Mouse (Mus musculus) limb, embryonic 11.5 days (tissue): ENCODE results near the gene Nmrk2. TPM values are rescaled to one million over a fixed set of nuclear protein-coding genes. Genes with fewer than 3 reads are reported as not detected.

Source experiments
- ATAC-seq: fragments of 200-750 bp; cut with Nextera tagmentation; 2 replicates; pipeline ENCODE4 v1.8.0; 2017; ENCODE audit warnings: low read depth; ENCODE audit not compliant: insufficient number of reproducible peaks, low FRiP score, low TSS enrichment
- DNase-seq: peaks from one replicate; pipeline ENCODE4 v3.0.0-alpha.2; 2015; ENCODE audit warnings: low spot score
- H3K27ac ChIP-seq: fragments of 300-500 bp; sonication (generic); replicated peaks from 2 replicates; pipeline ENCODE4 v1.5.1; 2014; ENCODE audit warnings: low read depth, mild to moderate bottlenecking, low read length
- H3K27me3 ChIP-seq: fragments of 300-500 bp; sonication (generic); 2 replicates; pipeline ENCODE4 v1.6.1; 2014; ENCODE audit warnings: mild to moderate bottlenecking, low read length, mixed read lengths; ENCODE audit not compliant: control insufficient read depth, insufficient read depth
- H3K36me3 ChIP-seq: fragments of 300-500 bp; sonication (generic); 2 replicates; pipeline ENCODE4 v1.6.1; 2014; ENCODE audit warnings: mild to moderate bottlenecking, low read length, moderate library complexity, mixed read lengths; ENCODE audit not compliant: control insufficient read depth, insufficient read depth
- H3K4me1 ChIP-seq: fragments of 300-500 bp; sonication (generic); 2 replicates; pipeline ENCODE4 v1.6.1; 2014; ENCODE audit warnings: low read length, mixed read lengths; ENCODE audit not compliant: control insufficient read depth, insufficient read depth
- H3K4me2 ChIP-seq: fragments of 300-500 bp; sonication (generic); 2 replicates; pipeline ENCODE4 v1.6.1; 2014; ENCODE audit warnings: low read depth, mild to moderate bottlenecking, moderate library complexity; ENCODE audit not compliant: severe bottlenecking
- H3K4me3 ChIP-seq: fragments of 300-500 bp; sonication (generic); 2 replicates; pipeline ENCODE4 v1.5.1; 2014; ENCODE audit warnings: low read depth, low read length
- H3K9ac ChIP-seq: fragments of 300-500 bp; sonication (generic); 2 replicates; pipeline ENCODE4 v1.6.1; 2014; ENCODE audit warnings: mild to moderate bottlenecking, low read length
- H3K9me3 ChIP-seq: fragments of 300-500 bp; sonication (generic); 2 replicates; pipeline ENCODE4 v1.6.1; 2016; ENCODE audit warnings: low read length; ENCODE audit not compliant: control insufficient read depth
- WGBS: fragments of 180-500 bp; shearing (Covaris S2); extraction: QIAGEN DNeasy Blood & Tissue Kit; methylation state at CpG from one replicate; pipeline ENCODE4 v1.1.7; 2014; 5-methylcytosine and 5-hydroxymethylcytosine counted together
- polyA plus RNA-seq: library from polyadenylated mRNA; unstranded; fragments of >200 nt; fragmentation: Nextera tagmentation; extraction: Ambion mirVana; gene quantifications from 2 replicates; pipeline ENCODE4 v1.2.1, GENCODE M21; 2014

Nmrk2 gene
- polyA plus RNA-seq, 1 experiment from 2014 or later: 0.08 TPM

- Histone ChIP-seq H3K27ac (no peak overlapping the region), H3K4me3 (no peak overlapping the region), H3K4me2 (no peak overlapping the region), H3K4me1 (no peaks in the 10 kb centered on the region), H3K27me3 (no peaks in the 10 kb centered on the region), H3K9me3 (no peaks in the 10 kb centered on the region), H3K9ac (no peak overlapping the region), H3K36me3 (peaks cover 52% of the 10 kb centered on the region)
- DNase-seq (no peak), ATAC-seq (no peak)
- 85% methylated on average over 6 of the region's 6 CpGs for WGBS
These were observed 47.1 kb downstream of the Nmrk2 start for GRCm38 (mm10) chr10:81154736-81155135.

- no peak overlapping the region for H3K4me3 ChIP-seq
- H3K27ac ChIP-seq: no peak overlapping the region
- no peak for DNase-seq
- H3K27me3 ChIP-seq: no peaks in the 10 kb centered on the region
- ATAC-seq: no peak
- no peaks in the 10 kb centered on the region for H3K9me3 ChIP-seq
- no peak overlapping the region for H3K9ac ChIP-seq
- no peak overlapping the region for H3K4me2 ChIP-seq
- 90% methylated on average over 12 of the region's 12 CpGs for whole genome bisulfite sequencing
- peaks cover 53% of the 10 kb centered on the region for H3K36me3 ChIP-seq
- no peaks in the 10 kb centered on the region for H3K4me1 ChIP-seq
These were observed 47.5 kb downstream of the Nmrk2 start for GRCm38 (mm10) chr10:81154313-81154712.

- 81% methylated on average over 12 of the region's 12 CpGs for WGBS
- Histone ChIP-seq H3K4me1 (no peaks in the 10 kb centered on the region), H3K4me3 (no peak overlapping the region), H3K27me3 (no peaks in the 10 kb centered on the region), H3K27ac (no peak overlapping the region), H3K4me2 (no peak overlapping the region), H3K9ac (no peak overlapping the region), H3K9me3 (no peaks in the 10 kb centered on the region), H3K36me3 (peaks cover 55% of the 10 kb centered on the region)
- ATAC-seq (no peak), DNase-seq (no peak)
These were observed 49.2 kb downstream of the Nmrk2 start for GRCm38 (mm10) chr10:81152609-81153008.

GRCm38 (mm10) chr10:81151261-81151660 lies 50.6 kb downstream of the Nmrk2 start:
- ATAC-seq (no peak), DNase-seq (no peak)
- H3K9ac ChIP-seq: no peak overlapping the region
- no peak overlapping the region for H3K4me2 ChIP-seq
- no peaks in the 10 kb centered on the region for H3K27me3 ChIP-seq
- H3K4me3 ChIP-seq: no peak overlapping the region
- no peaks in the 10 kb centered on the region for H3K4me1 ChIP-seq
- no peaks in the 10 kb centered on the region for H3K9me3 ChIP-seq
- H3K27ac ChIP-seq: no peak overlapping the region
- peaks cover 55% of the 10 kb centered on the region for H3K36me3 ChIP-seq
- 74% methylated on average over 6 of the region's 6 CpGs for WGBS

Other genes with a start within 250 kb of the Nmrk2 start
- gene Gng7, start 187.1 kb downstream of the Nmrk2 start, polyA plus RNA-seq: 4.6 and 4.8 TPM in 2 replicates
- gene Diras1, start 176.4 kb downstream of the Nmrk2 start, polyA plus RNA-seq: 0.07 and 0.16 TPM in 2 replicates
- 7.8 and 7.9 TPM in 2 replicates for gene Slc39a3, start 164.6 kb downstream of the Nmrk2 start, polyA plus RNA-seq
- 219 and 221 TPM in 2 replicates for gene Sgta, start 141.9 kb downstream of the Nmrk2 start, polyA plus RNA-seq
- 64.0 and 73.5 TPM in 2 replicates for gene Thop1, start 132.0 kb downstream of the Nmrk2 start, polyA plus RNA-seq
- 0.27 and 0.28 TPM in 2 replicates for gene Creb3l3, start 103.2 kb downstream of the Nmrk2 start, polyA plus RNA-seq
- 230 and 239 TPM in 2 replicates for gene Map2k2, start 96.1 kb downstream of the Nmrk2 start, polyA plus RNA-seq
- gene Zbtb7a, start 66.8 kb downstream of the Nmrk2 start, polyA plus RNA-seq: 6.7 and 8.4 TPM in 2 replicates
- 53.3 and 56.9 TPM in 2 replicates for gene Pias4, start 34.1 kb downstream of the Nmrk2 start, polyA plus RNA-seq
- 428 TPM in 2 replicates for gene Eef2, start 25.4 kb downstream of the Nmrk2 start, polyA plus RNA-seq
- gene Dapk3, start 19.0 kb downstream of the Nmrk2 start, polyA plus RNA-seq: 43.3 and 49.1 TPM in 2 replicates
- gene 4930442H23Rik, start 18.2 kb downstream of the Nmrk2 start, polyA plus RNA-seq: not detected in 2 replicates
- 0.11 and 0.27 TPM in 2 replicates for gene Atcay, start 28.8 kb upstream of the Nmrk2 start, polyA plus RNA-seq
- gene Zfr2, start 31.1 kb upstream of the Nmrk2 start, polyA plus RNA-seq: 3.4 and 4.2 TPM in 2 replicates
- gene Matk, start 50.9 kb upstream of the Nmrk2 start, polyA plus RNA-seq: 1.2 and 2.3 TPM in 2 replicates
- gene Mrpl54, start 64.9 kb upstream of the Nmrk2 start, polyA plus RNA-seq: 198 and 217 TPM in 2 replicates
- gene Apba3, start 64.9 kb upstream of the Nmrk2 start, polyA plus RNA-seq: 45.3 and 46.3 TPM in 2 replicates
- gene Tjp3, start 89.5 kb upstream of the Nmrk2 start, polyA plus RNA-seq: 2.0 TPM in 2 replicates
- gene Pip5k1c, start 90.9 kb upstream of the Nmrk2 start, polyA plus RNA-seq: 49.0 and 60.6 TPM in 2 replicates
- 35.9 and 40.0 TPM in 2 replicates for gene Cactin, start 119.1 kb upstream of the Nmrk2 start, polyA plus RNA-seq
- 1.7 and 1.8 TPM in 2 replicates for gene Tbxa2r, start 126.7 kb upstream of the Nmrk2 start, polyA plus RNA-seq
- not detected in 2 replicates for gene Gipc3, start 141.2 kb upstream of the Nmrk2 start, polyA plus RNA-seq
- gene Hmg20b, start 148.4 kb upstream of the Nmrk2 start, polyA plus RNA-seq: 129 and 130 TPM in 2 replicates
- gene Mfsd12, start 155.4 kb upstream of the Nmrk2 start, polyA plus RNA-seq: 4.7 and 5.9 TPM in 2 replicates
- 0.21 and 0.45 TPM in 2 replicates for gene 4930404N11Rik, start 163.8 kb upstream of the Nmrk2 start, polyA plus RNA-seq
- gene Fzr1, start 176.5 kb upstream of the Nmrk2 start, polyA plus RNA-seq: 107 and 119 TPM in 2 replicates
- 53.7 and 55.7 TPM in 2 replicates for gene Dohh, start 182.4 kb upstream of the Nmrk2 start, polyA plus RNA-seq
- gene Gm48551, start 182.4 kb upstream of the Nmrk2 start, polyA plus RNA-seq: 2.1 and 2.8 TPM in 2 replicates
- gene Gm48552, start 187.0 kb upstream of the Nmrk2 start, polyA plus RNA-seq: 0.40 and 1.0 TPM in 2 replicates
- gene Smim24, start 191.0 kb upstream of the Nmrk2 start, polyA plus RNA-seq: 3.4 and 3.5 TPM in 2 replicates